Mouse (Mus musculus) heart, embryonic 13.5 days (tissue): ENCODE data around the gene Sap18b. TPM values are rescaled to one million over a fixed set of nuclear protein-coding genes. Genes with fewer than 3 reads are reported as not detected.

Experiments
- ATAC-seq: fragments of 200-750 bp; cut with Nextera tagmentation; 2 replicates; pipeline ENCODE4 v1.8.0; 2017; ENCODE audit warnings: moderate TSS enrichment; ENCODE audit not compliant: insufficient number of reproducible peaks, low FRiP score, low TSS enrichment; ENCODE audit errors: extremely low read depth
- H3K27ac ChIP-seq: fragments of 300-500 bp; sonication (generic); replicated peaks from 2 replicates; pipeline ENCODE4 v1.5.1; 2015; ENCODE audit warnings: moderate library complexity, mild to moderate bottlenecking, inconsistent platforms
- H3K27me3 ChIP-seq: fragments of 300-500 bp; sonication (generic); replicated peaks from 2 replicates; pipeline ENCODE4 v1.6.1; 2015; ENCODE audit warnings: mild to moderate bottlenecking, inconsistent platforms
- H3K36me3 ChIP-seq: fragments of 300-500 bp; sonication (generic); 2 replicates; pipeline ENCODE4 v1.6.1; 2015; ENCODE audit warnings: mild to moderate bottlenecking, inconsistent platforms
- H3K4me1 ChIP-seq: fragments of 300-500 bp; sonication (generic); 2 replicates; pipeline ENCODE4 v1.6.1; 2015; ENCODE audit warnings: inconsistent platforms
- H3K4me2 ChIP-seq: fragments of 300-500 bp; sonication (generic); 2 replicates; pipeline ENCODE4 v1.6.1; 2015; ENCODE audit warnings: inconsistent platforms, mild to moderate bottlenecking, moderate library complexity
- H3K4me3 ChIP-seq: fragments of 300-500 bp; sonication (generic); 2 replicates; pipeline ENCODE4 v1.5.1; 2015; ENCODE audit warnings: moderate library complexity, mild to moderate bottlenecking, inconsistent platforms
- H3K9ac ChIP-seq: fragments of 300-500 bp; sonication (generic); 2 replicates; pipeline ENCODE4 v1.6.1; 2015; ENCODE audit warnings: inconsistent platforms, mild to moderate bottlenecking, moderate library complexity
- H3K9me3 ChIP-seq: fragments of 300-500 bp; sonication (generic); 2 replicates; pipeline ENCODE4 v1.6.1; 2016; ENCODE audit warnings: inconsistent platforms
- WGBS: fragments of 180-500 bp; shearing (Covaris S2); methylation state at CpG from one replicate; pipeline ENCODE4 v1.1.7; 2015; ENCODE audit warnings: mixed read lengths; 5-methylcytosine and 5-hydroxymethylcytosine counted together
- polyA plus RNA-seq: library from polyadenylated mRNA; unstranded; fragments of >200 nt; fragmentation: Nextera tagmentation; extraction: Ambion mirVana; gene quantifications from 2 replicates; pipeline ENCODE4 v1.2.1, GENCODE M21; 2015

Sap18b gene
- polyA plus RNA-seq, 1 experiment from 2014 or later, result 255 TPM

DNA sequence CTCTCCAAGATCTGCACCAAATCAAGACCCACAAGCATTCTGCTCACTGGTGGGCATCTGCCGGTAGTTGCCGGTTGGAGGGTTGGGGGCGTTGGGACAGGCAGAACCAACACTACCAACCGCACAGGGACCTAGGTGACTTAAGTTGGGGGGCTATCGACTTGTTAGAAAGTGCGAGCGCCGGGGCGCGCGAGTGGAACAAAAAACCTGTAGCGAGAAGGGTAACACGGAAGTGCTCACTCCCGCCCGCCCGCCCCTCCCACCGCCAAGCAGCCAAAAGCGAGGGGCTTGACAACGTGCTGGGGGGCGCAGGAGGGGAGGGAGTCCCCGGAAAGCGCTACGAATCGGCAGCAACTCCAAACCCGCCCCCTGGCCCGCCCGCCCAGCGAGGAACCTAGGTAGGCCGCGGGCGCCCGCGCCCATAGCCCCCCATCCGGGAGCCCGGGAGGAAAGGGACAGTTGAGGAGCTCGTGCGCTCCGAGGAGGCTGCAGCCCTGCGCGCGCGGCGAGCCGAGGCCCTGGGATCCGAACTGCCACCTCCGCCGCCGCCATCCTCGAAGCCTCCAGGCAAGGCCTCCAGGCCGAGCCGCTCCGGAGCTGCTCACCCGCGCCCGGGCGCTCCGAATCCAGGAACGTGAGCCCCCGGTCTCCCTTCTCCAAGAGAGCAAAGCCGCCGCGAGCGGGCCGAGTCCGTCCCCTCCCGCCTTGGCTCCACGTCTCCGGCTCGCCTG, 18.5 kb upstream of the Sap18b start:
- Histone ChIP-seq H3K4me3 (peak overlapping the region; percentile 97), H3K9me3 (no peaks in the 10 kb centered on the region), H3K4me1 (peaks cover 76% of the 10 kb centered on the region), H3K27ac (peak overlapping the region; percentile 98), H3K4me2 (peak overlapping the region; percentile 98), H3K9ac (peak overlapping the region; percentile 99), H3K36me3 (peaks cover 26% of the 10 kb centered on the region), H3K27me3 (no peaks in the 10 kb centered on the region)
- peak; percentile 0; the same call in 1 of the 2 replicates for ATAC-seq
- under 1% methylated on average over 59 of the region's 69 CpGs for WGBS

DNA sequence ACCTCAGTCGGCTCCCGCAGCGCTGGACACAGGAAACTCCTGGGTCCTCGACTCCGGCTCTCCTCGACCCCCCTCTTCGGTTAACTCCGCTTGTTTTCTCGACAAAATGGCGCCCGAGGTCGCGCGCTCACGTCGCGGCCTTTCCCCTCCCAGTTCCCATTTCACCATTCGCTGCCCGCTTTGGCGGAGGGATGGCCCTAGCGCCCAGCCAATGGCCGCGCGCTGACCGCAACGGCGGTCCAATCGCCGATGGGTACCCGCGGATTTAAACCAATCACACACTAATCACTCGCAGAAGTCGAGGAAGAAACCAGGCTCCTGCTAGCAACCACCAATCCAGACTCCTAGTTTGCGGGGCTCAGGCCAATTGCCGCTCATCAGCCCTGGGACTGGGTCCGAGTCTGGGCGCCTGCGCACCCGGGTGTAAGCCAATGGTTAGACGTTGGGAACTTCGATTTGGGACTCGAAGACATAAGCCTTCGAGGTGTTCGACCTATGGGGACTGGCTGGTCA, 17.8 kb upstream of the Sap18b start, which contains the start of gene Cnot1:
Cnot1 (minus strand) TSS at position 134 of the 513 bp plus-strand sequence.
- Histone ChIP-seq H3K9me3 (no peaks in the 10 kb centered on the region), H3K4me1 (peaks cover 76% of the 10 kb centered on the region), H3K9ac (peak within 1 kb of the TSS; percentile 99), H3K4me2 (peak within 1 kb of the TSS; percentile 98), H3K4me3 (peak within 1 kb of the TSS; percentile 97), H3K27me3 (no peaks in the 10 kb centered on the region), H3K27ac (peak within 1 kb of the TSS; percentile 98), H3K36me3 (peaks cover 19% of the 10 kb centered on the region)
- peak; percentile 86 for ATAC-seq
- under 1% methylated on average over 44 of the region's 44 CpGs for WGBS

DNA sequence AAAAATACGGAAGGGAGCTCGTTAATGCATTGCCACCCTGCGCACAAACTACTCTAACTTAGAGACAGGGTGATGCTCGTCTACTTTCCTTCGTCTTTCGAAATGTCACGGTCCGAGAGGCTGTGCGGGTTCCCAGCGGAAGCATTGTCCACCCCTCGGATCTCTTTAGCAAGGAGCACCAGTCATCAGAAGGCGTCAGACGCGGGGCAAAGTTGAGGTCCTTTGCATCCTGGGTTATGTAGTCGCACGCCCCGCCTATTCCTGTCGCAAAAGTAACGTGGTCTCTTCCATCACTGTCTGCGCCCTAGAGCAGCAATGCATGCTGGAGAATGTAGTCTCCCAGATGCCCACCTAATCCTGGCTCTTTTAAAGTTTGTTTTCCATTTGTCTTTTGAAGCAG, 17.3 kb upstream of the Sap18b start:
- H3K27me3 ChIP-seq, result no peaks in the 10 kb centered on the region
- H3K36me3 ChIP-seq, result peaks cover 17% of the 10 kb centered on the region; the same call in 1 of the 2 replicates
- H3K27ac ChIP-seq, result peak overlapping the region; percentile 98
- no peaks in the 10 kb centered on the region for H3K9me3 ChIP-seq
- peak overlapping the region; percentile 97 for H3K4me3 ChIP-seq
- H3K4me1 ChIP-seq, result peaks cover 74% of the 10 kb centered on the region
- peak overlapping the region; percentile 82 for H3K9ac ChIP-seq
- peak overlapping the region; percentile 98 for H3K4me2 ChIP-seq
- ATAC-seq, result peak; percentile 74
- under 1% methylated on average over 20 of the region's 20 CpGs for WGBS

DNA sequence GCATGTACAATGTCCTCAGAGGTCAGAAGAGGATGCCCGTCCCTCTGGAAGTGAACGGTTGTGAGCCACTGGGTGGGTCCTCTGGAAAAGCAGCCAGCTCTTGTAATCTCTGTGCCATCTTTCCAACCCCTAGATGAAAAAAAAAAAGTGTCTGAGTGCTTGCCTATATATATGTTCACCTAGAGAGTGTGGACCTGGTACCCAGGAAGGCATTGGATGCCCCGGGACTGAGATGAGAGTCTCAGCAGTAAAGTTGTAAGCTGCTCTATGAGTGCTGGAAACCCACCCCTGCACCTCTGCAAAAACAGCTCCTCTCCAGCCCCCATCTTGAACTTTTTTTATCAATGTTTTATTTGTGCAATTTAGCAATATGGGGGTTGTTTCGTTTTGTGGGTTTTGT, 16.5 kb upstream of the Sap18b start:
- Histone ChIP-seq H3K9ac (no peak overlapping the region), H3K4me3 (no peak overlapping the region), H3K27me3 (no peaks in the 10 kb centered on the region), H3K9me3 (no peaks in the 10 kb centered on the region), H3K36me3 (peaks cover 13% of the 10 kb centered on the region; the same call in 1 of the 2 replicates), H3K4me1 (peaks cover 68% of the 10 kb centered on the region), H3K4me2 (no peak overlapping the region; the same call in 1 of the 2 replicates), H3K27ac (peak overlapping the region; percentile 98; the same call in 1 of the 2 replicates)
- no peak for ATAC-seq
- 78% methylated on average over 4 of the region's 4 CpGs for WGBS

DNA sequence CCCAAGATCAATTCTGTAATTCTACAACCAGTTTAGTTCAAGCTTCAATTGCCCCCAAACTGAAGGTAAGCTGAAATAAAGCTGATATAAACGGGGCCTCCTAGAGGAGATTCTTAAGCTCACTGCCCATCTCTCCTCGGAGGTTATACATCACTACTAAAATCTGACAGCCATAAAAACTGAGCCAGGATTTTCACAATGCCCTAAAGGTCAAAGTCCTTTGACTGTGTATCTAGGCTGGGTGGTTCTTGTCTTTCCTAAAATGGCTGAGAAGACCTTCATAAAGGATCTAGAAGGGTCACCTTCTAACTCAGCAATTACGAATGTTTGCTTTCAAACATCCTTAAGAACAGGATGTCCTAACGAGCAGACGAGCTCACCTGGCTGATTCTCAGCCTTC, 16.0 kb upstream of the Sap18b start:
- Histone ChIP-seq H3K9ac (no peak overlapping the region), H3K4me1 (peaks cover 63% of the 10 kb centered on the region), H3K4me3 (no peak overlapping the region), H3K27ac (peak overlapping the region; percentile 96), H3K27me3 (no peaks in the 10 kb centered on the region), H3K4me2 (no peak overlapping the region), H3K9me3 (no peaks in the 10 kb centered on the region), H3K36me3 (peaks cover 8% of the 10 kb centered on the region; the same call in 1 of the 2 replicates)
- 80% methylated on average over 5 of the region's 5 CpGs for WGBS
- ATAC-seq, result no peak

DNA sequence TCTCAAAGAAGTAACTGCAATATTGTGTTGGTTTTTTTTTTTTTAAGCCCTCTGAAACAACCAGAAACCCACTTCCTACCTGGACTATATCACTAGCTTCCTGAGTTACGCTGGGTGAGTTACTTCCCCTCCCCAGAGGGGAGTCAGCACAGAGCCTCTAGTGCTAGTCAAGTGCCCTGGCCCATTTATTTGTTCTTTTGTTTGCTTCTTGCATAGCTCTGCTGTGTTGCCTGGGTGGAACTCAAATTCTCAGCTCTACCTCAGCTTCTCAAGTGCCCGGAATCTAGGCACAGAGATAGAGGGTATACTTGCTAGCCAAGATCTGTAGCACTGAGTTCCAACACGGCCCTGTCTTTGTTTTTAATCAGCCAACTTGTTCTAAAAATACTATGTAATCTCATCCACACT, 15.0 kb upstream of the Sap18b start:
- peaks cover 52% of the 10 kb centered on the region for H3K4me1 ChIP-seq
- ATAC-seq, result no peak
- H3K27ac ChIP-seq, result peak overlapping the region; percentile 96
- H3K36me3 ChIP-seq, result no peaks in the 10 kb centered on the region
- WGBS, result 17% methylated on average over 3 of the region's 3 CpGs
- H3K27me3 ChIP-seq, result no peaks in the 10 kb centered on the region
- H3K4me2 ChIP-seq, result peak overlapping the region; percentile 46
- H3K4me3 ChIP-seq, result peak overlapping the region; percentile 11; the same call in 1 of the 2 replicates
- peak overlapping the region; percentile 58 for H3K9ac ChIP-seq
- no peaks in the 10 kb centered on the region for H3K9me3 ChIP-seq

DNA sequence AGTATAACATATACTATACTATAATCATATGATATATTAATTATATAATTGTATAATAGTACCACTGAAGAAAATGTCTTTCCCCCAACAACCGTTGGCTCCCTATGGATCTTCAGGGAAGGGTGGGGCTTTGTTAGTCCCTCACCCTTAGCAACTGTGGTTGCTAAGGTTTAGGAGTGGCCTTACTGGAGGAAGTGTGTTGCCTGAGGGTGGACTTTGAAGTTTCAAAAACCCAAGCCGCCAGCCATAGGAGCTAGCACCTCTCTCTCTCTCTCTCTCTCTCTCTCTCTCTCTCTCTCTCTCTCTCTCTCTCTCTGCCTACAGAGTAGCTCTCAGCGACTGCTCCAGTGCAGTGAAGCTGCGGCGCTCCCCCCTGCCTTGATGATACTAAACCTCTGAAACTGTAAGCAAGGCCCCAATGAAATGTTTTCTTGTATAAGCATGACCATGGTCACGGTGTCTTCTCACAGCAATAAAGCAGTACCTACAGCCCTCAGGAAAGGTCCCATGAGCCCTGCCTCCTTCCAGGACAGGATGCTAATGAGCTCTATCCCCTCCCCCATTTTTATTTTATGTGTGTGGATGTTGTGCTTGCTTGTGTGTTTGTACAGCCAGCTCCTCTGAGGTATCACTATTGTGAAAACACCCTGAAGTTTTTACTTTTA, 9.0 kb upstream of the Sap18b start:
- H3K9me3 ChIP-seq, result no peaks in the 10 kb centered on the region
- H3K4me3 ChIP-seq, result no peak overlapping the region
- H3K27ac ChIP-seq, result peak overlapping the region; percentile 10; the same call in 1 of the 2 replicates
- peaks cover 40% of the 10 kb centered on the region for H3K4me1 ChIP-seq
- ATAC-seq, result no peak
- WGBS, result 41% methylated on average over 6 of the region's 6 CpGs
- no peak overlapping the region for H3K9ac ChIP-seq
- H3K36me3 ChIP-seq, result no peaks in the 10 kb centered on the region
- H3K27me3 ChIP-seq, result no peaks in the 10 kb centered on the region
- no peak overlapping the region for H3K4me2 ChIP-seq

DNA sequence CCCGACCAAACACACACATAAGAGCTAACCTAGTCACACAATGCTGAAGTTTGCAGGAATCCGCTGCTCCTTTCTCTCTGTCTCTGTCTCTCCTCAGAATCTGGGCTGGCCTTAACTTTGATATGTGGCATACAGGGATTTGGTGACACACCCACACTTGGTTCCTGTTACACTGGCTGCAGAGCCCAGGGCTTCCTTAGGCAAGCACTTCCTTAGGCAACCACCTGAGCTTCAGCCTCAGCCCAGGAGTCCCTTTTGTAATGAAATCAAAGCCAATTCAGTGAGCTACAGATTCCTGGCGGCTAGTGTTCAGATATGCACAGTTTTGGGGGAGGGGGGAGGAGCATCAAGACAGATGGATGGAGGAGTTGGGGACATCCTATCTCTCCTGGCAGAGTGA, 7.5 kb upstream of the Sap18b start:
- Histone ChIP-seq H3K9me3 (no peaks in the 10 kb centered on the region), H3K9ac (peak overlapping the region; percentile 61), H3K4me2 (peak overlapping the region; percentile 50), H3K27me3 (no peaks in the 10 kb centered on the region), H3K4me1 (peaks cover 32% of the 10 kb centered on the region), H3K36me3 (no peaks in the 10 kb centered on the region), H3K4me3 (no peak overlapping the region), H3K27ac (peak overlapping the region; percentile 94)
- no peak; the same call in 1 of the 2 replicates for ATAC-seq
- 60% methylated on average over 3 of the region's 3 CpGs for WGBS

DNA sequence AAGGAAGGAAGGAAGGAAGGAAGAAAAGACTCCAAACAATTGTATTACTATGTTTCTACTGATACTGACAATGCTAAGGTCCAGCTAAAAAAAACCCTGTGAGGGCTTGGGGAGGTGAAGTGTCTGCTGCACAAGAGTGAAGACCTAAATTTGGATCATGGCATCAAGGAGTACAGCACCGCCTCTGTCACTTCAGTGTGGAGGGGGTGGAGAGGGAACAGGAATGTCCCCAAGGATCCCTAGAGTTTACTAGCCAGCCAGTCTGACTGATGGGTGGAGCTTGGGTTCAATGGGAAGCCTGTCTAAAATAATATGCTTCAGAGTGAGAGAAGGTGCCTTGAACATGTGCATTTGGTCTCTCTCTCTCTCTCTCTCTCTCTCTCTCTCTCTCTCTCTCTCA, 6.9 kb upstream of the Sap18b start:
- WGBS, result 0% methylated on average over 1 of the region's 1 CpGs
- Histone ChIP-seq H3K27me3 (no peaks in the 10 kb centered on the region), H3K27ac (peak overlapping the region; percentile 94), H3K4me3 (no peak overlapping the region), H3K4me2 (peak overlapping the region; percentile 50), H3K36me3 (no peaks in the 10 kb centered on the region), H3K4me1 (peaks cover 36% of the 10 kb centered on the region), H3K9me3 (no peaks in the 10 kb centered on the region), H3K9ac (peak overlapping the region; percentile 61)
- peak; percentile 52; the same call in 1 of the 2 replicates for ATAC-seq

DNA sequence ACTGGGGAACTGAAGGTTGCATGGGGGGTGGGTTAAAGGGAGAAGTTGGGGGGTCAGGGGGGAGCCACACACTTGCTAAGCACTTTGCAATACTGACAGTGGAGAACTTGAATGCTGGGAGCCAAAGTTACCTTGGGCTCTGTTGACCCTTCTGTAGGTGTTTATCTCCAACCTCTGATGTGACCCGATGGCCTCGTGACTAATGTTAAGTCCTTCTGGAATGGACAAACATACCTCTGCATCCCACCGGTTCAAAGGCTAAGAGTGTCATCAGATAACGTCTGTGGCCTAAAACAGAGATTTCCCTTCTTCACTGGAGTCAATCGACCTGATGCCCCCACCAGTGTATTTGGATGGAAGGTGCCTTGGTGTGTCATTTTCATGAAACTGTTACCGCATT, 3.9 kb upstream of the Sap18b start:
- H3K4me1 ChIP-seq, result peaks cover 32% of the 10 kb centered on the region
- no peak for ATAC-seq
- no peak overlapping the region for H3K27ac ChIP-seq
- H3K36me3 ChIP-seq, result no peaks in the 10 kb centered on the region
- no peaks in the 10 kb centered on the region for H3K9me3 ChIP-seq
- H3K4me3 ChIP-seq, result no peak overlapping the region
- no peak overlapping the region for H3K9ac ChIP-seq
- no peak overlapping the region for H3K4me2 ChIP-seq
- H3K27me3 ChIP-seq, result no peaks in the 10 kb centered on the region
- WGBS, result 80% methylated on average over 6 of the region's 6 CpGs

DNA sequence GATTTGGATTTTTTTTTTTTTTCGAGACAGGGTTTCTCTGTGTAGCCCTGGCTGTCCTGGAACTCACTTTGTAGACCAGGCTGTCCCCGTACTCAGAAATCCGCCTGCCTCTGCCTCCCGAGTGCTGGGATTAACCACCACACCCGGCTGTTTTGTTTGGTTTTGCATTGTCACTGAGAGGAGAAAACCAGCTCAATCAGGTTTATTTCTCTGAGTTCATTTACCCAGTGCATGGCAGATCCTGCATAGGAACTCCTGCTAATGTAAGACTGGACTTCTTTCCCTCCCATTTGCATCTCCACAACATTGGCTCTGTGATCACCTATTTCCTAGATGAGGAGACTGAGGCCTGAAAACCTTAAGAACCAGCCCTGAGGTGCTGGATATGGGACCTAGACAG, 3.0 kb upstream of the Sap18b start:
- Histone ChIP-seq H3K9ac (no peak overlapping the region), H3K4me2 (no peak overlapping the region), H3K4me3 (no peak overlapping the region), H3K9me3 (no peaks in the 10 kb centered on the region), H3K27ac (peak overlapping the region; percentile 59), H3K36me3 (no peaks in the 10 kb centered on the region), H3K4me1 (peaks cover 26% of the 10 kb centered on the region), H3K27me3 (no peaks in the 10 kb centered on the region)
- no peak for ATAC-seq
- WGBS, result 78% methylated on average over 5 of the region's 5 CpGs
